12 mouse cellular contexts compared by ENCODE assay signal in the genomic region with DNA sequence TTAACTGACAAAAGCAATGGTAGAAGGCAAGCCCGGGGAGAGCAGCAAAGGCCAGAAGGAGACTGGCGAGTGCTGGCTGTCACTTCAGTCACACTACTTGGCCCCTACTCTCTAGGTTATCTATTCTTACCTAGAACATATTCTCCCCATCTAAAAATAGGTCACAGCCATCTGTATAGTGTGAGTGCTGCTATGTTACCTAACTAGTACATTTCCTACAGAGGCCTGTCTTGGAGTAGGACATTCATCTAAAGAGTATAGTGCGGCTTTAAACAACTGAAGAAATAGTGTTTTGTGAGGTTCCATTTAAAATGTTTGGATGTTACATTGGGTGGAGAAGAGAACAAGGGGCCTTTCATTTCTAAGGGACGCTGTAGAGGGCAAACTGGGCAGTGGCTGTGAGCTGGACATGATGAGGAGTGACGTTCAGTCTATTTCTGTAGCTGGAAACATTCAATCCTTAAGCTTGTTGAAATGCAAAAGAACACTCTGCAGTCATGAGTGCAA.
DNase-seq lines count a peak whose midpoint lies in the region; ATAC-seq lines count a peak whose summit lies in the region.
"Had no signal": no experiment of that assay in that cellular context is flagged by ENCODE, and none has a peak within 500 bp of the region (broad histone marks: within the 10 kb centered on the region; RNA-seq: fewer than 3 reads in every experiment).

No protein-coding gene starts in this region.

- ATAC-seq in heart, embryonic 11.5 days (replicated peaks; ENCODE audit: insufficient number of reproducible peaks, low FRiP score, low TSS enrichment): peak; percentile 42; the same call in 1 of the 2 replicates
- ATAC-seq in liver, embryonic 16.5 days (ENCODE audit: low read depth): 0 out of 2 replicates have a peak, but pooled peaks have one; percentile 45
- no peak for ATAC-seq in granulocyte monocyte progenitor cell, adult 5-6 weeks (replicated peaks; ENCODE audit: poor library complexity, severe bottlenecking)

- DNase-seq in left cerebral cortex, postnatal 25 days (ENCODE audit: low spot score in 2 of 2): peak; percentile 26 to 73
- no peak for DNase-seq in left cerebral cortex, postnatal 4 days
- DNase-seq in cerebellum, postnatal 25 days: peak; percentile 67 to 74
- DNase-seq in B cell, adult 2 months: no peak
- DNase-seq in urinary bladder, adult 18-20 months (ENCODE audit: low spot score in 2 of 2): no peak
- DNase-seq: lung, postnatal 36 days; thymus, postnatal 4 days had no signal

- H3K27me3 ChIP-seq in heart, embryonic 11.5 days (ENCODE audit: control insufficient read depth, insufficient read depth, low read length): no peaks in the 10 kb centered on the region
- no peaks in the 10 kb centered on the region for H3K27me3 ChIP-seq in liver, embryonic 16.5 days (ENCODE audit: control insufficient read depth, insufficient read depth, low read depth, low read length)
- H3K27me3 ChIP-seq: hindbrain, embryonic 12.5 days; kidney, embryonic 15.5 days had no signal

- WGBS in heart, embryonic 11.5 days (ENCODE audit: insufficient replicate concordance): 55% methylated on average over 5 of the region's 5 CpGs
- 78% methylated on average over 5 of the region's 5 CpGs for WGBS in liver, embryonic 16.5 days (ENCODE audit: insufficient replicate concordance)

- peak overlapping the region; percentile 77 for H3K27ac ChIP-seq in heart, embryonic 11.5 days (ENCODE audit: low read depth, low read length)
- H3K27ac ChIP-seq in liver, embryonic 16.5 days (ENCODE audit: low read length): no peak overlapping the region
- H3K27ac ChIP-seq: hindbrain, embryonic 12.5 days; kidney, embryonic 15.5 days had no signal

- no peak overlapping the region for H3K9ac ChIP-seq in heart, embryonic 11.5 days (ENCODE audit: low read depth, low read length)
- H3K9ac ChIP-seq in liver, embryonic 16.5 days (ENCODE audit: low read depth, low read length): no peak overlapping the region
- H3K9ac ChIP-seq: hindbrain, embryonic 12.5 days; kidney, embryonic 15.5 days had no signal

- H3K4me1 ChIP-seq in heart, embryonic 11.5 days (ENCODE audit: control insufficient read depth, insufficient read depth, low read length): peaks cover 3% of the 10 kb centered on the region; the same call in 1 of the 2 replicates
- H3K4me1 ChIP-seq in liver, embryonic 16.5 days (ENCODE audit: control insufficient read depth, low read depth, low read length): no peaks in the 10 kb centered on the region; the same call in 1 of the 2 replicates
- H3K4me1 ChIP-seq: hindbrain, embryonic 12.5 days; kidney, embryonic 15.5 days had no signal

- intact Hi-C loops in left cerebral cortex, postnatal 25 days (cut with DNase I): loop anchor here (10.0 kb wide), 1 partner anchor 645 kb away; no protein-coding TSS in a partner anchor
- intact Hi-C loops in left cerebral cortex, postnatal 4 days (cut with DNase I): no loop called here

- no peaks in the 10 kb centered on the region for H3K9me3 ChIP-seq in heart, embryonic 11.5 days (replicated peaks; ENCODE audit: control insufficient read depth, low read length)
- H3K9me3 ChIP-seq in liver, embryonic 16.5 days (replicated peaks; ENCODE audit: control insufficient read depth, low read length): no peaks in the 10 kb centered on the region
- H3K9me3 ChIP-seq: hindbrain, embryonic 12.5 days had no signal

- no peak overlapping the region for H3K4me2 ChIP-seq in heart, embryonic 11.5 days
- H3K4me2 ChIP-seq in liver, embryonic 16.5 days (ENCODE audit: low read depth, low read length): no peak overlapping the region
- H3K4me2 ChIP-seq: hindbrain, embryonic 12.5 days; kidney, embryonic 15.5 days had no signal

- peaks cover 9% of the 10 kb centered on the region for H3K36me3 ChIP-seq in heart, embryonic 11.5 days (ENCODE audit: control insufficient read depth, insufficient read depth, low read length)
- H3K36me3 ChIP-seq in liver, embryonic 16.5 days (ENCODE audit: control insufficient read depth, insufficient read depth): peaks cover 3% of the 10 kb centered on the region

- no peak overlapping the region for H3K4me3 ChIP-seq in heart, embryonic 11.5 days (ENCODE audit: low read depth, low read length)
- no peak overlapping the region for H3K4me3 ChIP-seq in liver, embryonic 16.5 days (ENCODE audit: low read depth, low read length)
- H3K4me3 ChIP-seq: hindbrain, embryonic 12.5 days; kidney, embryonic 15.5 days had no signal

Comparison
In these comparisons a context has a peak if more than half of its experiments do, and no peak if none do; other contexts are left out.
1. DNase-seq: peak in left cerebral cortex, postnatal 25 days (2 of 2) and cerebellum, postnatal 25 days (2 of 2); none in left cerebral cortex, postnatal 4 days (single experiment), B cell, adult 2 months (0 of 2) and urinary bladder, adult 18-20 months (0 of 2).